Mouse (Mus musculus) limb, embryonic 13.5 days (tissue): ENCODE results near the gene Plcg1. TPM values are rescaled to one million over a fixed set of nuclear protein-coding genes. Genes with fewer than 3 reads are reported as not detected.

Source experiments
- ATAC-seq: fragments of 200-750 bp; cut with Nextera tagmentation; 2 replicates; pipeline ENCODE4 v1.8.0; 2017; ENCODE audit warnings: low read depth, moderate number of reproducible peaks, moderate TSS enrichment; ENCODE audit not compliant: low FRiP score
- H3K27ac ChIP-seq: fragments of 300-500 bp; sonication (generic); 2 replicates; pipeline ENCODE4 v1.5.1; 2015; ENCODE audit warnings: inconsistent platforms, mild to moderate bottlenecking, moderate library complexity
- H3K27me3 ChIP-seq: fragments of 300-500 bp; sonication (generic); 2 replicates; pipeline ENCODE4 v1.6.1; 2015; ENCODE audit warnings: mild to moderate bottlenecking, inconsistent platforms
- H3K36me3 ChIP-seq: fragments of 300-500 bp; sonication (generic); 2 replicates; pipeline ENCODE4 v1.6.1; 2015; ENCODE audit warnings: inconsistent platforms, mild to moderate bottlenecking, moderate library complexity
- H3K4me1 ChIP-seq: fragments of 300-500 bp; sonication (generic); 2 replicates; pipeline ENCODE4 v1.6.1; 2015; ENCODE audit warnings: inconsistent platforms
- H3K4me2 ChIP-seq: fragments of 300-500 bp; sonication (generic); replicated peaks from 2 replicates; pipeline ENCODE4 v1.6.1; 2015; ENCODE audit warnings: inconsistent platforms, mild to moderate bottlenecking, moderate library complexity
- H3K4me3 ChIP-seq: fragments of 300-500 bp; sonication (generic); 2 replicates; pipeline ENCODE4 v1.5.1; 2015; ENCODE audit warnings: moderate library complexity, mild to moderate bottlenecking, inconsistent platforms
- H3K9ac ChIP-seq: fragments of 300-500 bp; sonication (generic); 2 replicates; pipeline ENCODE4 v1.6.1; 2015; ENCODE audit warnings: mild to moderate bottlenecking, inconsistent platforms
- H3K9me3 ChIP-seq: fragments of 300-500 bp; sonication (generic); 2 replicates; pipeline ENCODE4 v1.6.1; 2016; ENCODE audit warnings: inconsistent platforms
- WGBS: fragments of 180-500 bp; shearing (Covaris S2); methylation state at CpG from one replicate; pipeline ENCODE4 v1.1.7; 2015; 5-methylcytosine and 5-hydroxymethylcytosine counted together
- polyA plus RNA-seq: library from polyadenylated mRNA; unstranded; fragments of >200 nt; fragmentation: Nextera tagmentation; extraction: Ambion mirVana; gene quantifications from 2 replicates; pipeline ENCODE4 v1.2.1, GENCODE M21; 2015

The Plcg1 gene
- polyA plus RNA-seq, 1 experiment from 2014 or later, result 75.7 TPM

GRCm38 (mm10) chr2:160738354-160738753 lies 7.3 kb downstream of the Plcg1 start:
- no peak overlapping the region for H3K4me2 ChIP-seq
- peaks cover 86% of the 10 kb centered on the region for H3K4me1 ChIP-seq
- peaks cover 80% of the 10 kb centered on the region for H3K36me3 ChIP-seq
- H3K4me3 ChIP-seq, result no peak overlapping the region
- ATAC-seq, result no peak
- no peaks in the 10 kb centered on the region for H3K27me3 ChIP-seq
- H3K9me3 ChIP-seq, result no peaks in the 10 kb centered on the region
- 57% methylated on average over 5 of the region's 5 CpGs for WGBS
- no peak overlapping the region for H3K27ac ChIP-seq
- H3K9ac ChIP-seq, result no peak overlapping the region

- Histone ChIP-seq H3K9ac (no peak overlapping the region), H3K27me3 (no peaks in the 10 kb centered on the region), H3K4me3 (no peak overlapping the region), H3K27ac (0 out of 2 replicates have a peak overlapping the region, but pooled peaks have one; percentile 48), H3K4me1 (peaks cover 77% of the 10 kb centered on the region), H3K9me3 (no peaks in the 10 kb centered on the region), H3K36me3 (peaks cover 71% of the 10 kb centered on the region), H3K4me2 (no peak overlapping the region)
- 67% methylated on average over 2 of the region's 2 CpGs for WGBS
- no peak for ATAC-seq
These were observed 8.7 kb downstream of the Plcg1 start for GRCm38 (mm10) chr2:160739647-160740356.

GRCm38 (mm10) chr2:160740521-160741156 lies 9.5 kb downstream of the Plcg1 start:
- H3K4me2 ChIP-seq, result no peak overlapping the region
- no peaks in the 10 kb centered on the region for H3K27me3 ChIP-seq
- H3K4me1 ChIP-seq, result peaks cover 68% of the 10 kb centered on the region
- no peaks in the 10 kb centered on the region for H3K9me3 ChIP-seq
- peaks cover 66% of the 10 kb centered on the region for H3K36me3 ChIP-seq
- no peak overlapping the region for H3K4me3 ChIP-seq
- peak overlapping the region; percentile 39 for H3K27ac ChIP-seq
- no peak overlapping the region for H3K9ac ChIP-seq
- 50% methylated on average over 11 of the region's 11 CpGs for WGBS
- no peak for ATAC-seq

GRCm38 (mm10) chr2:160741580-160741979 lies 10.5 kb downstream of the Plcg1 start:
- H3K9ac ChIP-seq, result no peak overlapping the region
- H3K9me3 ChIP-seq, result no peaks in the 10 kb centered on the region
- peaks cover 66% of the 10 kb centered on the region for H3K36me3 ChIP-seq
- 70% methylated on average over 3 of the region's 3 CpGs for WGBS
- ATAC-seq, result no peak
- H3K27me3 ChIP-seq, result no peaks in the 10 kb centered on the region
- H3K4me3 ChIP-seq, result no peak overlapping the region
- no peak overlapping the region; the same call in 1 of the 2 replicates for H3K27ac ChIP-seq
- H3K4me1 ChIP-seq, result peaks cover 60% of the 10 kb centered on the region
- H3K4me2 ChIP-seq, result no peak overlapping the region

- peaks cover 58% of the 10 kb centered on the region for H3K4me1 ChIP-seq
These were observed 11.1 kb downstream of the Plcg1 start for GRCm38 (mm10) chr2:160742161-160742609.

GRCm38 (mm10) chr2:160744040-160744822 lies 13.1 kb downstream of the Plcg1 start:
- H3K9me3 ChIP-seq, result no peaks in the 10 kb centered on the region
- H3K27ac ChIP-seq, result no peak overlapping the region
- H3K36me3 ChIP-seq, result peaks cover 67% of the 10 kb centered on the region
- no peaks in the 10 kb centered on the region for H3K27me3 ChIP-seq
- peaks cover 38% of the 10 kb centered on the region for H3K4me1 ChIP-seq
- H3K4me2 ChIP-seq, result no peak overlapping the region
- no peak overlapping the region for H3K4me3 ChIP-seq
- no peak overlapping the region for H3K9ac ChIP-seq
- WGBS, result 89% methylated on average over 7 of the region's 7 CpGs
- ATAC-seq, result no peak

More at GRCm38 (mm10) chr2:160742161-160742609, 11.1 kb downstream of the Plcg1 start:
- H3K4me2 ChIP-seq, result no peak overlapping the region
- no peaks in the 10 kb centered on the region for H3K9me3 ChIP-seq
- no peak overlapping the region for H3K9ac ChIP-seq
- peaks cover 66% of the 10 kb centered on the region for H3K36me3 ChIP-seq
- no peaks in the 10 kb centered on the region for H3K27me3 ChIP-seq
- ATAC-seq, result no peak
- H3K4me3 ChIP-seq, result no peak overlapping the region
- peak overlapping the region; percentile 39; the same call in 1 of the 2 replicates for H3K27ac ChIP-seq
- 58% methylated on average over 1 of the region's 1 CpGs for WGBS

GRCm38 (mm10) chr2:160744823-160745210 lies 13.7 kb downstream of the Plcg1 start:
- H3K9ac ChIP-seq, result no peak overlapping the region
- WGBS, result 88% methylated on average over 5 of the region's 5 CpGs
- no peak overlapping the region for H3K4me3 ChIP-seq
- H3K27me3 ChIP-seq, result no peaks in the 10 kb centered on the region
- no peak for ATAC-seq
- H3K27ac ChIP-seq, result no peak overlapping the region
- H3K4me1 ChIP-seq, result peaks cover 32% of the 10 kb centered on the region
- peaks cover 68% of the 10 kb centered on the region for H3K36me3 ChIP-seq
- H3K4me2 ChIP-seq, result no peak overlapping the region
- H3K9me3 ChIP-seq, result no peaks in the 10 kb centered on the region

- Histone ChIP-seq H3K36me3 (peaks cover 73% of the 10 kb centered on the region), H3K27ac (no peak overlapping the region), H3K9ac (no peak overlapping the region), H3K4me2 (no peak overlapping the region), H3K4me3 (no peak overlapping the region), H3K9me3 (no peaks in the 10 kb centered on the region), H3K4me1 (peaks cover 25% of the 10 kb centered on the region), H3K27me3 (no peaks in the 10 kb centered on the region)
- WGBS, result 97% methylated on average over 1 of the region's 1 CpGs
- ATAC-seq, result no peak
These were observed 14.4 kb downstream of the Plcg1 start for GRCm38 (mm10) chr2:160745497-160745896.

- Histone ChIP-seq H3K27ac (0 out of 2 replicates have a peak overlapping the region, but pooled peaks have one; percentile 6), H3K4me2 (no peak overlapping the region), H3K4me1 (peaks cover 14% of the 10 kb centered on the region), H3K9ac (no peak overlapping the region), H3K27me3 (no peaks in the 10 kb centered on the region), H3K36me3 (peaks cover 78% of the 10 kb centered on the region), H3K4me3 (no peak overlapping the region), H3K9me3 (no peaks in the 10 kb centered on the region)
- no peak for ATAC-seq
- WGBS, result 91% methylated on average over 5 of the region's 5 CpGs
These were observed 15.5 kb downstream of the Plcg1 start for GRCm38 (mm10) chr2:160746637-160747036.

GRCm38 (mm10) chr2:160747075-160747474 lies 16.0 kb downstream of the Plcg1 start:
- Histone ChIP-seq H3K9ac (no peak overlapping the region), H3K9me3 (no peaks in the 10 kb centered on the region), H3K4me1 (peaks cover 9% of the 10 kb centered on the region; the same call in 1 of the 2 replicates), H3K4me3 (no peak overlapping the region), H3K36me3 (peaks cover 78% of the 10 kb centered on the region), H3K27ac (0 out of 2 replicates have a peak overlapping the region, but pooled peaks have one; percentile 6), H3K4me2 (no peak overlapping the region), H3K27me3 (no peaks in the 10 kb centered on the region)
- ATAC-seq, result no peak
- 86% methylated on average over 10 of the region's 10 CpGs for WGBS

GRCm38 (mm10) chr2:160756583-160757203 lies 25.6 kb downstream of the Plcg1 start:
- H3K27ac ChIP-seq, result no peak overlapping the region
- WGBS, result 90% methylated on average over 6 of the region's 6 CpGs
- H3K27me3 ChIP-seq, result no peaks in the 10 kb centered on the region
- no peaks in the 10 kb centered on the region for H3K9me3 ChIP-seq
- H3K4me1 ChIP-seq, result 0 out of 2 replicates have a peak, but pooled peaks cover under 1% of the 10 kb centered on the region
- no peak overlapping the region for H3K4me3 ChIP-seq
- no peak for ATAC-seq
- H3K36me3 ChIP-seq, result peaks cover 100% of the 10 kb centered on the region
- no peak overlapping the region for H3K4me2 ChIP-seq
- no peak overlapping the region for H3K9ac ChIP-seq
